Mouse (Mus musculus) ES-Bruce4 (cell line): ENCODE measurements at regions not wholly inside any gene's neighbourhood (a gene's known extent, or its start where the extent isn't known, plus 50 kb on each side); places are given as distances from the start of the nearest gene placed in this dataset.
A peak's percentile ranks its signal among the peaks of the same experiment; 100 is the strongest.
"Not testable (repeated sequence)": the region's sequence is repeated elsewhere in the genome, so short reads cannot be mapped to it uniquely, and the experiment has no call there.

ENCODE experiments used
- H3K27ac ChIP-seq: 2 replicates; pipeline ENCODE4 v1.5.1; 2012; ENCODE audit warnings: low read length, inconsistent platforms; ENCODE audit not compliant: insufficient read depth
- H3K27me3 ChIP-seq: 2 replicates; pipeline ENCODE4 v1.6.1; 2012; ENCODE audit warnings: mild to moderate bottlenecking, low read length, inconsistent platforms; ENCODE audit not compliant: control insufficient read depth, poor library complexity, insufficient read depth, severe bottlenecking
- H3K36me3 ChIP-seq: 2 replicates; pipeline ENCODE4 v1.6.1; 2012; ENCODE audit warnings: inconsistent platforms, mild to moderate bottlenecking, low read length, moderate library complexity; ENCODE audit not compliant: control insufficient read depth, poor library complexity, insufficient read depth, severe bottlenecking
- H3K4me1 ChIP-seq: one replicate; pipeline ENCODE4 v1.8.1; 2011; ENCODE audit warnings: low read length; ENCODE audit not compliant: control insufficient read depth, insufficient read depth
- H3K4me3 ChIP-seq: 2 replicates; pipeline ENCODE4 v1.5.1; 2011; ENCODE audit warnings: low read depth, mild to moderate bottlenecking, low read length
- H3K9ac ChIP-seq: 2 replicates; pipeline ENCODE4 v1.6.1; 2012; ENCODE audit warnings: low read depth, mild to moderate bottlenecking, inconsistent platforms; ENCODE audit not compliant: poor library complexity, severe bottlenecking
- H3K9me3 ChIP-seq: replicated peaks from 2 replicates; pipeline ENCODE4 v1.6.1; 2012; ENCODE audit warnings: mild to moderate bottlenecking, low read length, inconsistent platforms; ENCODE audit not compliant: control insufficient read depth, poor library complexity, insufficient read depth, severe bottlenecking
- CTCF ChIP-seq: IDR thresholded peaks from one replicate; pipeline ENCODE4 v1.8.1; 2011; ENCODE audit warnings: low read depth, low read length
- EP300 ChIP-seq: IDR thresholded peaks from 2 replicates; pipeline ENCODE4 v1.6.1; 2011; ENCODE audit warnings: low read depth, low read length; ENCODE audit not compliant: insufficient read depth
- POLR2A ChIP-seq: IDR thresholded peaks from one replicate; pipeline ENCODE4 v1.8.1; 2011; ENCODE audit warnings: low read length; ENCODE audit not compliant: insufficient read depth

DNA sequence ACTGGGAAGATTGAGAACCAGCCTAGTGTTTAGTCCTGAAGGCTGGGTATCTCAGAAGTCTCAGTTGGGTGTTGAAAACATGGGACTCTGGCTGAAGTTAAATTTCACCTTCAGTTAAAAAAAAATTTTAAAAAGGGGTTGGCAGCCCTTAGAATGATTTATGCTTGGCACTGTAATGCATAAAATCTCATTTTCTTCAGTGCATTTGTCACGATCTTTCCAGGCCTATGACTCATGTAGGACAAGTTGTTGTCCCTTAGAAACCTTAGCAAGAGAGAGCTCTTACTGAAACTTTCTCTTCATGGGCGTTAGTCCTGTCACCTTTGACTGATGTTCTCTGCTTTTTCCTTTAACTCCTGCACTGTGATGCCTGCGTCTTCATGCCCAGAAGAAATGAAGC is 2413.4 kb downstream of the Cntnap5b start:
- Histone ChIP-seq H3K9ac (no peak overlapping the region), H3K27me3 (no peaks in the 10 kb centered on the region), H3K27ac (no peak overlapping the region), H3K4me1 (no peaks in the 10 kb centered on the region), H3K4me3 (no peak overlapping the region), H3K9me3 (no peaks in the 10 kb centered on the region), H3K36me3 (no peaks in the 10 kb centered on the region)
- TF ChIP-seq EP300 (no peak), CTCF (no peak), POLR2A (no peak)

GRCm38 (mm10) chr1:102235473-102235872 is 2462.9 kb downstream of the Cntnap5b start:
- Histone ChIP-seq H3K4me3 (no peak overlapping the region), H3K36me3 (no peaks in the 10 kb centered on the region), H3K9me3 (no peaks in the 10 kb centered on the region), H3K9ac (no peak overlapping the region), H3K27ac (no peak overlapping the region), H3K4me1 (no peaks in the 10 kb centered on the region), H3K27me3 (no peaks in the 10 kb centered on the region)
- TF ChIP-seq CTCF (no peak), POLR2A (no peak), EP300 (no peak)

- not testable (repeated sequence) for H3K9ac ChIP-seq, H3K4me1 ChIP-seq, H3K27me3 ChIP-seq, H3K4me3 ChIP-seq, H3K36me3 ChIP-seq
- peak overlapping the region; percentile 72 for H3K27ac ChIP-seq
- H3K9me3 ChIP-seq, result peaks cover 24% of the 10 kb centered on the region
Measured at GRCm38 (mm10) chr1:102263126-102263860, 2490.7 kb downstream of the Cntnap5b start.

DNA sequence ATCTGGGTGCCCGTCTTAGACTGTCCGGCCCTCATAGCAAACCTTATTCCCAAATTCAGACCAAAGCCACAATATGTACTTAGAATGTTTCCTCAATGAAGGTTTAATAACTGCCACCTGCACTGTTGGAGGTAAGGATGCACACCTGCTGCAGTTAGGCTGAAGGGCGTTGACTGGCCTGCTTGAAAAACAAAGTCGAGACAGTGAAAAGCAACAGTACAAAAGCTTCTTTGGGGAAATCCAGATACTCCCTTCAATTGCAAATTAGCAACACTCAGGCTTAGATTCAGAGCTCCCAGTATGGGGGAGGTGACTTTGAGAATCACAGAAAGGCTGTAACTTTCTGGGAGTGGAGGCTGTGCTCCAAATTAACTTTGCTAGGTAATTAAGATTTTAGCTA is 2491.9 kb downstream of the Cntnap5b start:
- peak; percentile 74 for TF ChIP-seq EP300
- not testable (repeated sequence) for H3K4me1 ChIP-seq, H3K9ac ChIP-seq, H3K36me3 ChIP-seq, H3K27me3 ChIP-seq, H3K4me3 ChIP-seq
- Histone ChIP-seq H3K27ac (peak overlapping the region; percentile 45; the same call in 1 of the 2 replicates), H3K9me3 (peaks cover 24% of the 10 kb centered on the region)

DNA sequence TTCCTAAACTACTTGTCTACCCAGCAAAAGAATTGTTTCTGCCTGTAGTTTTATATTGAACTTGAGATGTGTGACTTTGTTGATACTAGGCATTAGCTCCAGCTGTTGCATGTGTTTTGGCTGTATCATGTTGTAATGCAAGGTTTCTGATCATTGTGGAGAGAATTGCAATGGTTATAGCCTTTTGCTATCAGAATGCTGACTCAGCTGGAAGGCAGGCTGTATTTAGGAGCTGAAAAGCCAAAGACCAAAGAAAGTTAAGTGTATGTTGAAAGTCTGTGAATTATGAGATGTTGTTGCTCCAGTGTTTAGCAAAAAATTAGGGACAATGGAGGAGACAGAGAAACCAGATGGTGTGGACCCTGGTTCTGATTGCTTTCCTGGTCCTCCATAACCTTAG is 2493.9 kb upstream of the Cdh20 start:
- H3K27me3 ChIP-seq, result no peaks in the 10 kb centered on the region
- no peak overlapping the region for H3K27ac ChIP-seq
- no peak overlapping the region for H3K4me3 ChIP-seq
- H3K9ac ChIP-seq, result no peak overlapping the region
- H3K4me1 ChIP-seq, result no peaks in the 10 kb centered on the region
- H3K36me3 ChIP-seq, result no peaks in the 10 kb centered on the region
- H3K9me3 ChIP-seq, result no peaks in the 10 kb centered on the region
- TF ChIP-seq EP300, result no peak

GRCm38 (mm10) chr1:102288288-102288687 is 2480.0 kb upstream of the Cdh20 start:
- Histone ChIP-seq H3K27me3 (no peaks in the 10 kb centered on the region), H3K4me1 (no peaks in the 10 kb centered on the region), H3K27ac (no peak overlapping the region), H3K36me3 (no peaks in the 10 kb centered on the region), H3K4me3 (no peak overlapping the region), H3K9me3 (no peaks in the 10 kb centered on the region), H3K9ac (no peak overlapping the region)
- TF ChIP-seq POLR2A, result no peak
